Mouse (Mus musculus): ENCODE data around the gene Csrnp2.

The Csrnp2 gene

DNA sequence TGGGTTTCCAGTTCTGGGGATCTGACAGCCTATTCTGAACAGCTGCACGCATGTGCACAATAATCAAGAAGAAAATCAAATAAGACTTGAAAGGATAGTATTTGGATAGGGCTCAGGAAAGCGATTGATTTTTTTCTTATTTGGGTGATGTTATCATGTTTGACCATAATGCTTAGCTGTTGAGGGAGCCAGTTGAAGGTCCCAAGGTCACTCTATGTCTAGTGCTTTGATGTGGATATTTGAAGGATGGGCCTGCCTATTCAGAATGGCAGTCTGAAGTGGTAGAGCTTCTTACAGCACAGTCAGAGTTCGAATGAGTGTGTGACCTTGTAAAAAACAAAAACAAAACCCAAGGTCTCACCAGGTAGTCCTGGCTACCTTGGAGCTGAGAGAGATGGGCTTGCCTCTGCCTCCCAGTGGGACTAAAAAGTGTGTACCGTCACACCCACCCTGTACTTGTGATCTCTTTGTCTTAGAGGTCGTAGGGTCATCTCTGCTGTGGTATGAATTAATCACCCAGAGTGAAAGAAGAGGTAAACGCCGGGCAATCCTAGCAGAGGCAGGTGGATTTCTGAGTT, 21.3 kb downstream of the Csrnp2 start:
- no peak for DNase-seq

DNA sequence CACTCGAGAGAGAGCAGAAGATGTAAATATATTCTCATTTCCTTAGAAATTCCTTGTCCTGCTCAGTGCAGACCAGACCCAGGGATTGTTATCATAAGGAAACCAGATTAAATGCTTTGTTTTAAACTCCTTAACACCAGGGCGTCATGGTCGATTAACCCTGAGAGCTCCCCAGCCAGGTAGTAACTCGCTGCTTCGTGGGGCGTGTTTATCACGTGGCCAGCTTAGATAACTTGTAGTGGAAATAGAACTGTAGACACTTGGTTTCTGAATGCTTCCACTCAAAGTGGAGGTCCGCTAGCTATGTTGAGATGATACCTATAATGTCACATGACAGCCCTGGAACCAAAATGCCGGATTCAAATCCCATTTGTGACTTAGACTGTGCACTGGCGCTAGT, 25.3 kb downstream of the Csrnp2 start:
- DNase-seq, result no peak

DNA sequence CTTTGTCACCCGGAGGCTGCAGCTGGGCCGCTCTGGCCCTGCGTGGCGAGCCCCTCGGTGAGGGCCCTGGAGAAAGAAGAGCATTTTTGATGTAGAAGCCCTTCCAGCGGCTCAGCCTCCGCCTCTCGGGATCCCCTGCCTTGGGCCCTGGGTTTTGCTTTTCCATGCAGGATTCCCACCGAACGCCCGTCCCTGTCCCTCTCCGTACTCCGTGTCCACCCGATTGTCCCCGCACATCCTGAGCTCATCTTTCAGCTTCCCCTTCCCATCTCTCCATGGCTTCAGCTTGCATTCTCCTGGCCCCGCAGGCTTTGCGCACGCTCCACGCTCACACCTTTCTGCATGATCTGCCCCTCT, 26.1 kb downstream of the Csrnp2 start:
- DNase-seq, result no peak

DNA sequence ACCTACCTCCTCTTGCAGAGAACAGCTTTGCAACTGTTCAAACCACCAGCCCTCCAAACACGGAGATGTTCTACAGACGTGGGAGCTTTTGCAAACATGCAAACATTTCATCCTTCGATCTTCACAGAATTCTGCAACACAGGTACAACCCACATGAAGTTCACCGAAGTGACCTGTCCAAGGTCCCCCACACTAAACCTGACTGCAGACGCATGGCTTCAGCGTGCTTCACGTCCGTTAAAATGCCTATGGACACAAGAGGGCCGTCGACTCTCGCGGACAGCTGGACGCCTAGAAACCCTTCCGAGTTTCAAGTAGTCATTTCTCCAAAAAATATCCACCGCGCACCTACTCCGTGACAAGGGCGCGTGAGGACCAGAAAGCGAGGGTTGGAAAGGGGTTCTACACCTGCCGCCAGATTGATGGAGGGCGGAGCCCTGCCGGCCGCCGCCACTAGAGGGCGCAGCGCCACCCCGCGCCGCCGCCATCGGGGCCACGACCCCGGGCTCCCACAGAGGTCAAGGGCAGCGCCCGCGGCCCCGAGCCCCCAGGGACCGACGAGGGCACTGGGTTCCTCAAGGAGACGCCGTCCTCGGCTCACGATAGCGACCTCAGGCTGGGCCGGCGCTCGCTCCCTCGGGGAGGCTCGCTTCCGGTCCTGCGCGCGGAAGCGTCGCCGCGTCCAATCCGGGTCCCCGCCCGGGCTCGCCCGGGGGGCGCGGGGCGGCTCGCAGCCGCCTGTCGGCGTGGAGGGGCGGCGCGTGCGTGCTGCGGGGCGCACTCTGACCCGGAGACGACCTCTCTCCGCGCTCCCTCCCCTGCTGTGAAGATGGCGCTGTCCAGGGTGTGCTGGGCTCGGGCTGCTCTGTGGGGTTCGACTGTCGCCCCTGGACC, 26.7 kb downstream of the Csrnp2 start, which contains the start of gene Letmd1:
Gene Letmd1, plus strand, starts transcription at position 729 of the 894 bp plus-strand sequence.
- DNase-seq, result peak; percentile 95

DNA sequence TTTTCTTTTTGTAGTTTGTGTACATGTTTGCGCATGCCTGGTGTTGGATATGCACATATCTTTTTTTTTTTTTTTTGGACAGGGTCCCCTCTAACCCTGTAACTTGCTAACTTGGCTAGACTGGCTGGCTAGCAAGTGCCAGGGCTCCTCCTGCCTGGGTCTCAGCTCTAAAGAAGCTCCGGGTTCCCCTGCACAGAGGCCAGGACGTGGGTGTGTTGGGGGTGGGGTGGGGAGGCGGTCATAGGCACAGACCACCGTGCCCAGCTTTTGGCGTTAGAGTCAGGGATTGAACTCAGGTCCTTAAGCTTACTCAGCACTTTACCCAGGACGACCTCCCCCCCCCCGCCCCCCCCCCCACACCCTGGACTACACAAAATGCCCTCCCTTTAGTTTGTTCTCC, 27.6 kb downstream of the Csrnp2 start:
- DNase-seq, result no peak

DNA sequence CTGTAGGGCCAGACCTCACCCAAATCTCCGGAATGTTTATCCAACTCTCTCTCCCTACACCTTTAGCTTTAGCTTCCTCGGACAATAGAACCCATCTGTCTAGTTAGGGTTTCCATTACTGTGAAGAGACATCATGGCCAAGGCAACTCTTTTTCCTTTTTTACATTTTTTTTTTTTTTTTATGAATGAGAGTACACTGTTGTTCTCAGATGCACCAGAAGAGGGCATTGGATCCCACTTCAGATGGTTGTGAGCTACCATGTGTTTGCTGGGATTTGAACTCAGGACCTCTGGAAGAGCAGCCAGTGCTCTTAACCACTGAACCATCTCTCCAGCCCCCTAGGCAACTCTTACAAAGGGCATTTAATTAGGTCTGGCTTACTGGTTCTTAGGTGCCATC, 29.9 kb downstream of the Csrnp2 start:
- no peak for DNase-seq

DNA sequence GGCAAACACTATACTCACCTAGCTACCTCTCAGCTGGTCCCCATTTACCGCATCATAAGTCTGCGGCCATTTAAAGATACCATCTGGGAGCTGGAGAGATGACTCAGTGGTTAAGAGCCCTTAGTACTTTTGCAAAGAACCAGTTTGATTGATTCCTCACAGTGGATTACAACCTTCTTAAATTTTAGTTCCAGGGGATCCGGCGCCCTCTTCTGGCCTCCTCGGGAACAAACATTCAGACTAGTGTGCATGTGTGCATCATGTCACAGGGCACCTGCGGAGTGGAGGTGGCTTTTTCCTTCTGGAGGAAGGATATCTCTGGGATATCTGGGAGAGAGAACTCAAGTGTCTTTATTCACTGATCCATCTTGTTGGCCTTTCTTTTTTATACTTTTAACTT, 31.6 kb downstream of the Csrnp2 start:
- peak; percentile 63 for DNase-seq

DNA sequence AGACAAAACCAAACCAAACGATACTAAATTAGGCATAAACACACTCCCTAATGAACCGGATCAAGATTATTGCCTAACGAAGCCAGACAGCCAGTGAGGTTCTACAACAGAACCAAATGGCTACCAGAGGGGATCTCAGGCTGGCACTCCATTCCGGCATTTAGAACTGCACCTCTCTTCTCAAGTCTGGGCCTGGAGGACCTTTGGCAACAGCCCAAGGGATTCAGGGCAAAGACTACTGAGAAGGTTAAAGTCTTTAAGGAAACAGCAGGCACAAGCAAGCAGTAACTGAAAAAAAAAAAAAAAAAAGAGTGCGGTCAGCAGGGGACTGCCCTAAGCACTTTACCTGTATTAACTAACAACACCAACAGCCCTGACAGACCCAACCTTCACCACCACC, 33.2 kb downstream of the Csrnp2 start:
- no peak for DNase-seq

DNA sequence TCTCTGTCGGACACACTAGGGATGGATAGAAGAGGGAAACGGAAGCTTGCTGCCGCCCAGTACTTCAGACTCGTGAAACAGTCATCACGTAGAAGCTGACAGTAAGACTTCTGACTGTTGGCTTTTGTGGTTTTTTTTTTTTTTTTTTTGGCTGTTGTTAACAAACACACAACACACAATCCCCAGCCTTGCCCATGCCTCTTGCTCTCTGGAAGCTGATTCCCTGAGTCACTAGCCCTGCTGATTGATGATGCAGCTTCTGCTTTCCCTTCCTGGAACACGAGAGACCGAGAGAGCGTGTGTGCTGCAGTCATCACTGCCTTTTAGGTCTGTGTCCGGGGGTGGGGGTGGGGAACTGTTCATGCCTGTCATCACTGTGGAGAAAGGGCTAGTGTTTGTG, 33.6 kb downstream of the Csrnp2 start:
- DNase-seq, result no peak

DNA sequence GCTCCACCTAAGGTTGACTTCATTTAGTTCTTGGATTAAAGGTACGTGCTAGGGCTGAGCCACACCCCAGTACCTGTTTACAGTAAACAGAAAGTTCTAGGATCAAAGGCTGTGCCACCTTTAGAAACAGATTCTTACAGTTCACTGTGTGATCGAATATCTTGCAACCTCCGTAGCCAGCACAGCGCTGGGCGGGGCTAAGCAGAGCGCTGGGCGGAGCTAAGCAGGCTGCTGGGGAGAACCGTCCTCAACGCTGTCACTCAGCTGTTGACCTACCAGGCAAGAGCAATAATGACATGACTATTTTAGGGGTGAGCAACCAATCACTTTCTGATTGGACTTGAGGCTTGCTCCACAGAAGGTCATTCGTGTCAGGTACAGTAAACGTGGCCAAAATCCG, 34.3 kb downstream of the Csrnp2 start:
- peak; percentile 70 for DNase-seq

DNA sequence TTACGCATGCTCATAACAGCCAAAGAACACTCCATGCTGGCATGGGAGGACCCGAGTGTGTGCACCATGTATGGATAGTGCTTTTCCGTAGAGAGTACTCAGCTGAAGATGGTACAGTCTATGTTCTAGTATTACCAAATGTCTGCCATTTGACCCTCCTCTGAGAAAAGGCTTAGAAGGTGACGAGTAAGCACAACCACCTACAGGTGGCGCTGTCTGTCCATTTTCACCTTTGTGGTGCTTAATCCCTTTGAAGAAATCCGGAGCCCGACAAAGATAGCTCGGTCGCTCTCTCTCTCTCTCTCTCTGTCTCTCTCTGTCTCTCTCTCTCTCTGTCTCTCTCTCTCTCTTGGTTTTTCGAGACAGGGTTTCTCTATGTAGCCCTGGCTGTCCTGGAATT, 37.2 kb downstream of the Csrnp2 start:
- peak; percentile 81 for DNase-seq

DNA sequence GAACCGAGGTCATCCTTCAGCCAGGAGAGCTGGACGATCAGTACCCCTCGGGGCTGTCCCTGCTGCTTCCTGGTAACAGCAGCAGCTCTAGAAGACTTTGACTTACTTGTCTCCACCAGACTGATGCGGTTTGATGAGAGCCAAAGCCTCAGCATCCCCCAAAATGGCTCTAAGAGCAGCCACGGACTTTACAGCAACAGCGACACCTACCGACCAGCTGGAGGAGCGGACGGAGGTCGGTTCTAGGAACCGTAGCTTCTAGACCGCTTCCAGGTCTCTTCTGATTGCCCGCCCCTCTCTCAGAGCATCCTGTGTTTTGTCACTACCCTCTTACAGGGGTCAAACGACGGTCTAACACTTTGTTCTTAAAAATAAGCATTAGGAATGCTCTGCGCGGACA, 37.9 kb downstream of the Csrnp2 start:
- DNase-seq, result peak; percentile 90

DNA sequence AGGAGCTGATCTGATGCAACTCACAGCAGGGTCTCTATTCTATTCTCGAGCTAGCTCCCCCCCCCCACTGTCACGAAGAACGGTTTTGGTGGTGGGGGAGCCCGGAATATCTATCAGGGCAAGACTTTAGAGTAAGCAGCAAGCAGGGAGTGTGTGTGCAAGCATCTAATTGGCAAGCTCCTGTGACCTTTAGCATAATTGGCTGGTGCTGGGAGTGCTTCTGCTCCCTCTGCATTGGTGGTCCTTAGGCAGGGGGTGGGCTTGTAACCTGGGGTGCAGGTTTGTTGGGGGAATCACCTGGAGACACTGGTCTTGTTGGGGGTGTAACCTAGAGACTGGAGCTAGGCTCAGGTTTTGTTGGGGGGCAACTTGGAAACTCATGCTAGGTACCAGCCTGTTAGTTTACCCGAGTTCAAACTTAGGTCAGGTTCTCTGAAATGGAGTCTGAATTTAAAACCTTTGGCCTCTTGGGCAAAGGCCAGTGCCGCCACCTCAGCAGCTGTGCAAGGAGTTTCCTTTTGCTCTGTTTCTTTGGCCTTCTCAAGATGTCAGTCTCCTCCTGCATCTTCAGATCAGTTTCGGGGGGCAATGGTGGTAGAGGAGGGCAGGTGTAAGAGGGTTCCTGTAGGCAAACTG, 38.8 kb downstream of the Csrnp2 start:
- no peak for DNase-seq

DNA sequence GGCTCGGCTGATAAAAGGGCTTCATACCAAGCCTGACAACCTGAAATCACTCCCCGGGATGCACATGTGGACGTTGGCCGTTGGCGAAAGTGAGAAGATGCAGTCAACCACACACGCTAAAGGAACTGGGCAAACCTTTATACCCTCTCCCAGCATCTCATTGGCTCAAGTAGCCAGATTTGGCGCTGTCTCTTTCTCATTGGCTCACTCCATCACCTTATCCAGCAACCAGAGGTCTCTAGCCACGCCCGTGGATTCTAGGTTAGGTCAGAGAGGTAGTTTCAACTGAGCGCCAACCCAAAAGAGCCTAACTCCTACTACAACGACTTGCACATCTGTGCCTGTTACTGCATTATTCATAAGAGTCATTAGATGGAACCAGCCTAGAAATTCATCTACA, 42.8 kb downstream of the Csrnp2 start:
- no peak for DNase-seq

DNA sequence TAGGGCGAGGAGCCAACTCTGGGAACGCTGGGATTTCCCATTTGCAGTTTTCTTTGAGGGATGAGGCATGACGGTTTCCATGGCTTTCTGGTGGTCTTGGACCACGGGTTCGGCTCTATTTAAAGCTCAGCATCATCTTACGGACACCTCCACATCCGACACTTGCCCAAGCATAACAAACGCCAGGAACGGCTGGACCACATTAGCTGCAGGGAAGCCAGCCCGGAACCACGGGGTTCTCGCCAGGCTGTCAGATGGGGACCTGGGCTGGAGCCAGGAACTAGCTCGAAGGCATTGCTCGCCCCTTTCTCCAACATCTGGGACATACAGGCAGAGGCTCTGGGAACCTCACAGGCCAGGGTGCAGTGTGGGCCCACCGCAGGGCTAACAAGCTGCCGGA, 44.0 kb downstream of the Csrnp2 start:
- no peak for DNase-seq

DNA sequence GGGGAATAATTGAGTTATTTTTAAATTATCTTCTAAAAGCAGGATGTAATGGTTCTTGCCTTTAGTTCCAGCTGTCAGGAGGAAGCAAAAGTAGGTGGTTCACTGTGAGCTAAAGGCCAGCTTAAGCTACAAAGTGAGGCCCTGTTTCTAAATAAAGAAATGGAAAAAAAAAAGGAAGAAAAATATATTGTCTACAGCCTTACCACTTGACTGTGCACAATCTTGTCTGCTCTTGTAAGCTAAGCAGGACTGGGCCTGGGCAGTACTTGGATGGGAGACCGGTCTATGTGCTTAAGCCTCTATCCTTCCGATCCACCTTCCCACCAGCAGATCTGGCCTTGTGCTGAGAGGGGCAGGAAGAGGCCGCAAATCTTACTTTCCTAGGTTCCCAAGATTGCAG, 45.8 kb downstream of the Csrnp2 start:
- DNase-seq, result no peak

DNA sequence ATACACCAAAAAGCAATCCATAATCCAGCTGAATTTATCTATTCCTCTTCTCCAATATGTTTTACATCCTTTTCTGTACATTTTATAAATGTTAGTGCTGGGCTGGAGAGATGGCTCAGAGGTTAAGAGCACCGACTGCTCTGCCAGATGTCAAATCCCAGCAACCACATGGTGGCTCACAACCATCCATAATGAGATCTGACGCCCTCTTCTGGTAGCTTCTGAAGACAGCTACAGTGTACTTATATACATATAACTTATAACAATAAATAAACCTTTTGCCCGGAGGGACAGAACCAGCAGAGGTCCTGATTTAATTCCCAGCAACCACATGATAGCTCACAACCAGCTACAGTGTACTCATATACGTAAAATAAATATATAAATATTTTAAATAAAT, 46.7 kb downstream of the Csrnp2 start:
- DNase-seq, result no peak

DNA sequence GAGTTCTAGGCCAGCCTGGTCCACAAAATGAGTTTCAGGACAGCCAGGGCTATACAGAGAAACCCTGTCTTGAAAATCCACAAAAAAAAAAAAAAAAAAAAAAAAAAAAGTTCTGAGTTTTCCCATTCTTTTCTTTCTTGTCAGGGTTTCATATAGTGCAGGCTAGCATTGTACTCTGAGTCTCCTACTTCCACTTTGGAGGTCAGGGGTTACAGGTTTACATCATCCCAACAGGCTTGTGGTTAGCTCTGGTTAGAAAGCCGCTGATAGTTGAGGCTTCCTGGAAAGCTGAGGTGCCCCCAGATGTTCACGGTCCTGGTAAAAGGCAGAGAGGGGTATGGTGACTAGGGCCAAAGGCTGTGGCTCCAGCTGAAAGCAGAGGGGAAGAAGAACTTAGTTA, 48.4 kb downstream of the Csrnp2 start:
- DNase-seq, result no peak

DNA sequence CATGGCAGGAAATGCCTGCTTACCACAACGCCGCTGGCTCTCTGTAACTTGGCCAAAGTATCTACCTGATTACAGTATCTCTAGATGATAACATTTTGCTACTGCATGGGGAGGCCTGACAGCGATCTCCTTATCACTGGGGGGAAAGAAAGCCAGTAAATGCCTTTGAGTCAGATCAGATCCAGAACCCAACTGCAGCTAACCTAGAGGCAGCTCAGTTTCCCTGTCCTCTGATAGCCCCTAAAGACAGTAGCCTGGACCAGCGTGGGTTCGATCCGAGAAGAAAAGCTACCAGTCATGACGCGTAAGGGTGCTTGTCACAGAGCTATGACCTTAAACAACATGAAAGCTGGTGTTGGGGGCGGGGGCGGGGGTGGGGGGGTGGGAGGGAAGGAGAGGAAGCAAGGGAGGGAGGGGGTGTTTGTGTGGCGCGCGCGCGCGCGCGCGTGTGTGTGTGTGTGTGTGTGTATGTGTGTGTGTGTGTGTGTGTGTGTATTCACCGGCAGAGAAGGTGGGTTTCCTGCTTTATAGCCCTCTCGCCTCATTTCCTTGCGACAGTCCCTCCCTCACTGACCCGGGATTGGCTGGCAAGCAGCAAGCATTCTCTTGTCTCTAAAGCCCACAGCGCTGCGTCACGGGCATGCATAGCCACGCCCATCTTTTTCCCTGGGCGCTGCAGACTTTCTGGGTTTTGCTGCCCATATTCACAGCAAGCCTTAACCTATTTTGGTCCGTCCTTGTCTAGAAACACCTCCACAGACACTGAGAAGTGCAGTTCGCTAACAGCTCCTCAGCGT, 52.0 kb downstream of the Csrnp2 start:
- DNase-seq, result peak; percentile 96

DNA sequence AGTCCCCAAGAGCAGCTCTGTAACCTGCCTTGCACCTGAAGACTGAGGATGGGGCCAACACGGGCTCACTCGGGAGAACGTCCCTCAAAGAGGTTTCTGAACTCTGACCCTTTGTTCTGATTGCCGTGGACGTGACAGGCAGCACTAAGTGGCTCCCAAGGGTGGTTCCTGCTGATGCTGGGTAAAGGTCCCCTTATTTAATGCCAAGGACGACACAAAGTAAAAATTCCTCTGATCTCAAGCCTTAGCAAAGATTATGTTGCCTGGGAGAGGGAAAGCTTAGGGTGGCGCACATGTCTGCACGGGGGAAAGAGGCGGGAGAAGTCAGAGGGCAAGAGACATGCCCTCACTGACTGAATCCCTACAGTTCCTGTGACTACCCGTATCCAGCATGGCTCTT, 58.8 kb downstream of the Csrnp2 start:
- no peak for DNase-seq

DNA sequence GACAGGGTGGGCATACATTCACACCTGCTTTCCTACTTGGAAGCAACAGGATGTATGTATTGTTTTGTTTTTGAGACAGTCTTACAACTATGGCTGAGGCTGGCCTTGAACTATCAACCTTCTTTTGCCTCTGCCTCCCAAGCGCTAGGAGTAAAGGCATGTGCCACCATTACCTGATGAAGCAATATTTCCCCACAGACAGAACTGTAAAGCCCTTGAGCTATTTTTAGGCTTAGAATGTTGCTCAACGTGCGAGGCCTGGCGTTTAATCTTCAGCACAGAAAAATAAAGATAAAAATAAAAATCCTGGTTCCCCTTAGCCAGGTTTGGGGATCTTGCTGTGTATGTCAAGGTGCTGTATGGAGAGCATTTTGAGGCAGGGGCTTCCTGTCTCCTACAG, 59.2 kb downstream of the Csrnp2 start:
- no peak for DNase-seq

DNA sequence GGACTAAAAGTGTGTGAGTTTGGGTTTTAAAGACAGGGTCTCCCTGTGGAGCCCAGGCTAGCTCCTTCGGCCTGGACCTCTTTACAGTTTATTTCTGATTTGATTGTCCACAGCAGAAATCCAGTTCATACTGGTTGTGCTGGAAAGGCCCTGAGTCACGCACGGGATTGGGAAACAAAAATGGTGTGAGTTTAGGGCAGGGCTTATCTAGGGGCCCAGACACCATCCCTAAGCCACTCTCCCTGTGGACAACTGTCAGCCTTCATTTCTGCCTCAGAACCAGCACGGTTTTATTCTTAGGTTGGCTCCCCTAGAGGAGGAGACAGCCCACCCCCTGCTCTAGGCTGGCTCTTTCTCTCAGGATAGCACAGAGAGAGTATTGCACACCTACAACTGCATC, 62.1 kb downstream of the Csrnp2 start:
- no peak for DNase-seq

DNA sequence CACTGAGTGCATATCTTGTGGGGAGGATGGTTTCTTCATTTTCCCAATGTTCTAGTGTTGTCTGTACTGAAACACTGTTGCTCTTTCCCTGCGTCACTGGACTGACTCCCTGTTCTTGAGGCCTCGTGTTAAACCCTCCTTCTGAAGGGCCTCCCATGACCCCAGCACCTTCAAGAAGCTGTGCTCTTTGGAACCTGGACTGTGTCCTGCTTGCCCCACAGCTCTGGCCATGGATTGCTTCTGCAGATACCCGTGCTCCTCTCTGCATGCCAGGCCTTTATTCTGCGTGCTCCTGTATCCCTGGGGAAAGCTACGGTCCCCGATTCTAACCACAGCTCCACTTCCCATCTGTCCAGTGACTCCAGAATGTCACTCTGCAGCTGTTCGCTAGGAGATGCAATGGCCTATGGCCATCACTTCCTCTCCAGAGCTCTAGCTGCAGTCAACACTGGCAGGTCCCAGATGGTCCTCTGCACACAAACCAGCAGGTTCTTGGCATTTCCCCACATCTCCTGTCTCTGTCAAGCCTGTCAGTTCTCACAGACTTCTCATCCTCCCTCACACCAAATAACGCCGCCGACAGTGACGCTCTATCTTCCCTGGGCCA, 65.2 kb downstream of the Csrnp2 start:
- no peak for DNase-seq

Measured in embryo, embryonic 11 days (tissue).